Mouse (Mus musculus): ENCODE measurements around the gene Ubqln3. TPM values are rescaled to one million over a fixed set of nuclear protein-coding genes. Genes with fewer than 3 reads are reported as not detected.

Gene Ubqln3
- polyA plus RNA-seq, 1 experiment, result not detected

GRCm38 (mm10) chr7:104129726-104130125 is 13.4 kb downstream of the Ubqln3 start, which contains the start of gene Ubqln5:
Ubqln5 (minus strand) TSS chr7:104129826.
- no peak within 1 kb of the TSS for H3K27ac ChIP-seq (ENCODE audit: insufficient read depth, low read length)

GRCm38 (mm10) chr7:104104757-104104972 is 38.4 kb downstream of the Ubqln3 start, which contains the start of gene Olfr646:
Olfr646 (plus strand) TSS chr7:104104873.
- Histone ChIP-seq H3K4me3 (ENCODE audit: insufficient read depth, low read length) (no peak within 1 kb of the TSS), H3K27ac (ENCODE audit: insufficient read depth, low read length) (no peak within 1 kb of the TSS), H3K4me1 (ENCODE audit: control insufficient read depth, insufficient read depth, low read length) (no peaks in the 10 kb centered on the region)
- TF ChIP-seq CTCF (IDR thresholded peaks at IDR 0.05; ENCODE audit: extremely low read depth, insufficient read depth, low read length) (no peak), POLR2A (IDR thresholded peaks at IDR 0.05; ENCODE audit: extremely low read depth, insufficient read depth, low read length) (no peak)

More at GRCm38 (mm10) chr7:104129726-104130125, 13.4 kb downstream of the Ubqln3 start, which contains the start of gene Ubqln5:
- Histone ChIP-seq H3K4me1 (ENCODE audit: control insufficient read depth, insufficient read depth, low read length) (no peaks in the 10 kb centered on the region), H3K4me3 (ENCODE audit: insufficient read depth, low read length) (no peak within 1 kb of the TSS)
- TF ChIP-seq POLR2A (IDR thresholded peaks at IDR 0.05; ENCODE audit: extremely low read depth, insufficient read depth, low read length) (no peak), CTCF (IDR thresholded peaks at IDR 0.05; ENCODE audit: extremely low read depth, insufficient read depth, low read length) (no peak)

- Histone ChIP-seq H3K4me3 (ENCODE audit: insufficient read depth, low read length) (no peak overlapping the region), H3K27ac (ENCODE audit: insufficient read depth, low read length) (no peak overlapping the region), H3K4me1 (ENCODE audit: control insufficient read depth, insufficient read depth, low read length) (no peaks in the 10 kb centered on the region)
- TF ChIP-seq CTCF (IDR thresholded peaks at IDR 0.05; ENCODE audit: extremely low read depth, insufficient read depth, low read length) (no peak), POLR2A (IDR thresholded peaks at IDR 0.05; ENCODE audit: extremely low read depth, insufficient read depth, low read length) (no peak)
These were observed 38.9 kb downstream of the Ubqln3 start for GRCm38 (mm10) chr7:104103913-104104756.

Other genes starting within 250 kb of the Ubqln3 start
- not detected in 2 replicates for gene Olfr64, start 248.8 kb downstream of the Ubqln3 start, polyA plus RNA-seq (2012; rRNA removed)
- not detected in 2 replicates for gene Olfr65, start 239.8 kb downstream of the Ubqln3 start, polyA plus RNA-seq (2012; rRNA removed)
- not detected in 2 replicates for gene Olfr631, start 214.5 kb downstream of the Ubqln3 start, polyA plus RNA-seq (2012; rRNA removed)
- gene Olfr632, start 208.9 kb downstream of the Ubqln3 start, polyA plus RNA-seq (2012; rRNA removed), result not detected in 2 replicates
- not detected in 2 replicates for gene Olfr633, start 198.8 kb downstream of the Ubqln3 start, polyA plus RNA-seq (2012; rRNA removed)
- not detected in 2 replicates for gene Olfr635, start 172.1 kb downstream of the Ubqln3 start, polyA plus RNA-seq (2012; rRNA removed)
- not detected in 2 replicates for gene Olfr638, start 144.5 kb downstream of the Ubqln3 start, polyA plus RNA-seq (2012; rRNA removed)
- gene Olfr639, start 126.0 kb downstream of the Ubqln3 start, polyA plus RNA-seq (2012; rRNA removed), result not detected in 2 replicates
- gene Olfr640, start 117.7 kb downstream of the Ubqln3 start, polyA plus RNA-seq (2012; rRNA removed), result not detected in 2 replicates
- not detected in 2 replicates for gene Olfr641, start 107.8 kb downstream of the Ubqln3 start, polyA plus RNA-seq (2012; rRNA removed)
- gene Olfr642, start 90.6 kb downstream of the Ubqln3 start, polyA plus RNA-seq (2012; rRNA removed), result not detected in 2 replicates
- gene 4930516K23Rik, start 81.8 kb downstream of the Ubqln3 start, polyA plus RNA-seq (2012; rRNA removed), result not detected in 2 replicates
- gene Olfr644, start 71.4 kb downstream of the Ubqln3 start, polyA plus RNA-seq (2012; rRNA removed), result not detected in 2 replicates
- not detected in 2 replicates for gene Olfr645, start 57.8 kb downstream of the Ubqln3 start, polyA plus RNA-seq (2012; rRNA removed)
- not detected in 2 replicates for gene Olfr646, start 38.4 kb downstream of the Ubqln3 start, polyA plus RNA-seq (2012; rRNA removed)
- not detected in 2 replicates for gene Ubqln5, start 13.5 kb downstream of the Ubqln3 start, polyA plus RNA-seq (2012; rRNA removed)
- not detected in 2 replicates for gene Olfr643, start 5.9 kb downstream of the Ubqln3 start, polyA plus RNA-seq (2012; rRNA removed)
- gene Ubqlnl, start 7.3 kb upstream of the Ubqln3 start, polyA plus RNA-seq (2012; rRNA removed), result not detected in 2 replicates
- gene Olfm5, start 21.6 kb upstream of the Ubqln3 start, polyA plus RNA-seq (2012; rRNA removed), result 0.04 TPM in 1 of 2 replicates, not detected in the other
- gene Olfr648, start 40.1 kb upstream of the Ubqln3 start, polyA plus RNA-seq (2012; rRNA removed), result 0.15 and 0.19 TPM in 2 replicates
- gene Olfr649, start 52.7 kb upstream of the Ubqln3 start, polyA plus RNA-seq (2012; rRNA removed), result not detected in 2 replicates
- 0.38 and 0.57 TPM in 2 replicates for gene Trim6, start 75.5 kb upstream of the Ubqln3 start, polyA plus RNA-seq (2012; rRNA removed)
- 2.8 and 3.4 TPM in 2 replicates for gene Trim34a, start 101.2 kb upstream of the Ubqln3 start, polyA plus RNA-seq (2012; rRNA removed)
- 0.42 and 0.47 TPM in 2 replicates for gene Trim5, start 144.8 kb upstream of the Ubqln3 start, polyA plus RNA-seq (2012; rRNA removed)
- gene Trim12a, start 172.2 kb upstream of the Ubqln3 start, polyA plus RNA-seq (2012; rRNA removed), result 4.7 and 4.9 TPM in 2 replicates
- gene Trim34b, start 186.2 kb upstream of the Ubqln3 start, polyA plus RNA-seq (2012; rRNA removed), result 0.06 and 0.08 TPM in 2 replicates
- 1.5 and 1.6 TPM in 2 replicates for gene Trim12c, start 210.1 kb upstream of the Ubqln3 start, polyA plus RNA-seq (2012; rRNA removed)
- gene Trim30b, start 226.6 kb upstream of the Ubqln3 start, polyA plus RNA-seq (2012; rRNA removed), result 0.10 and 0.17 TPM in 2 replicates